Comparison of ENCODE assay signal across 8 mouse cellular contexts in the genomic region with DNA sequence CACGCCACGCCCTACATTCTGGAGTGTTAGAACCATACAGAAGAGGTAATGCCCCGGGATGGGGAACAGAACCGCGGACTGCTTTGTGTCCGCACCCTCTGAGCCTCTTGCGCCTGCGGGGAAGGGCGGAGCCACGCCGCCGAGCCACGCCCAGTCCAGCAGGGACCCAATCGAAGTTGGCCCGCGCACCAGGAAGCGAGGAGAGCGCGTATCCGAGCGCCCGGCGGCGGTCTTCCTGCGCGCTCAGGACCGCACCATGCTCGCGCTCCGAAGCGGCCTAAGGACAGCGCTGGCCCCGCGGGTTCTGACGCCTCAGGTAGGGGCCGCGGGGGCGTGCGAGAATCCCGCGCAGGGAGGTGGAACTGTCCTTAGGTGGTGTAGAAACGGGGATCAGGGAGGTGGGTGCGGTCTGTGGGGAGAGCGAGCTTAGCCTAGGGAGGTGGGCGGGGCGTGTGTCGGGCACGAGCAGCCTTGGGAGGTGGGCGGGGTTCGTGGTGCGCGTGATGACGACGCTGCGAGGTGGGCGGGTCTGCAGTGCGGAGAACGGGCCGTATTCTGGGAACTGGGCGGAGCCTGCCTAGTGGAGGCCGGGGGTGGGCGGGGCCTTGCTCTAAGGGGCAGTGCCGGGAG. TPM values are rescaled to one million over a fixed set of nuclear protein-coding genes. Genes with fewer than 3 reads are reported as not detected.
DNase-seq lines count a peak whose midpoint lies in the region; ATAC-seq lines count a peak whose summit lies in the region.

A gene (plus strand): TSS at position 149 of the 630 bp plus-strand sequence.

- peak within 1 kb of the TSS; percentile 63; the same call in 1 of the 2 replicates for H3K27ac ChIP-seq in forebrain, embryonic 14.5 days (ENCODE audit: low read depth, low read length)
- H3K27ac ChIP-seq in neural tube, embryonic 15.5 days (replicated peaks), result peak within 1 kb of the TSS; percentile 90

- peak within 1 kb of the TSS; percentile 64 for H3K4me3 ChIP-seq in forebrain, embryonic 14.5 days (ENCODE audit: low read depth, low read length)
- H3K4me3 ChIP-seq in neural tube, embryonic 15.5 days (replicated peaks), result peak within 1 kb of the TSS; percentile 86

- peak; percentile 96 for ATAC-seq in forebrain, embryonic 14.5 days
- peak; percentile 96 for ATAC-seq in neural tube, embryonic 15.5 days (ENCODE audit: low FRiP score)

- peaks cover 16% of the 10 kb centered on the region for H3K36me3 ChIP-seq in forebrain, embryonic 14.5 days (ENCODE audit: control insufficient read depth, insufficient read depth, low read length)
- H3K36me3 ChIP-seq in neural tube, embryonic 15.5 days, result peaks cover 17% of the 10 kb centered on the region

- H3K4me1 ChIP-seq in forebrain, embryonic 14.5 days (ENCODE audit: control insufficient read depth, insufficient read depth, low read length), result no peaks in the 10 kb centered on the region
- peaks cover 12% of the 10 kb centered on the region for H3K4me1 ChIP-seq in neural tube, embryonic 15.5 days

- intact Hi-C loops in heart, postnatal 14 days (cut with DNase I), result no loop called here

- no peaks in the 10 kb centered on the region for H3K27me3 ChIP-seq in forebrain, embryonic 14.5 days (replicated peaks; ENCODE audit: control insufficient read depth, insufficient read depth, low read length)
- no peaks in the 10 kb centered on the region for H3K27me3 ChIP-seq in neural tube, embryonic 15.5 days (replicated peaks)

- under 1% methylated on average over 63 of the region's 63 CpGs for WGBS in forebrain, embryonic 14.5 days
- under 1% methylated on average over 63 of the region's 63 CpGs for WGBS in neural tube, embryonic 15.5 days

- H3K9ac ChIP-seq in forebrain, embryonic 14.5 days (ENCODE audit: low read length), result peak within 1 kb of the TSS; percentile 77
- peak within 1 kb of the TSS; percentile 84 for H3K9ac ChIP-seq in neural tube, embryonic 15.5 days (replicated peaks)

- no peaks in the 10 kb centered on the region for H3K9me3 ChIP-seq in forebrain, embryonic 14.5 days (replicated peaks; ENCODE audit: control insufficient read depth, low read length)
- H3K9me3 ChIP-seq in neural tube, embryonic 15.5 days (replicated peaks), result no peaks in the 10 kb centered on the region

- peak within 1 kb of the TSS; percentile 53 for H3K4me2 ChIP-seq in forebrain, embryonic 14.5 days (ENCODE audit: low read length)
- H3K4me2 ChIP-seq in neural tube, embryonic 15.5 days, result peak within 1 kb of the TSS; percentile 55

- DNase-seq in ES-CJ7 (ENCODE audit: low read depth, low spot score), result peak; percentile 98
- peak; percentile 95 for DNase-seq in cerebellum, adult 11 months
- DNase-seq in forebrain, embryonic 14.5 days (ENCODE audit: low spot score), result peak; percentile 97
- peak; percentile 94 to 97 for DNase-seq in heart, postnatal 14 days
- DNase-seq in layer of hippocampus, adult 11-12 months (ENCODE audit: low spot score), result peak; percentile 98
- DNase-seq in lung, adult 18-20 months, result peak; percentile 96 to 97
- peak; percentile 97 for DNase-seq in testis, postnatal 14 days (ENCODE audit: low spot score)

RNA-seq across cellular contexts. Expression of the gene that starts here (rescaled TPM):
- polyA plus RNA-seq in forebrain, embryonic 14.5 days (2014; fragmentation: Nextera tagmentation; extraction: Ambion mirVana), result 173 and 182 TPM in 2 replicates
- 1 to 10 TPM; 7.2 to 8.2 TPM for total RNA-seq in heart, postnatal 14 days (2021)
- polyA plus RNA-seq in neural tube, embryonic 15.5 days (2015; fragmentation: Nextera tagmentation; extraction: Ambion mirVana), result 156 and 189 TPM in 2 replicates

Comparison
In these comparisons a context has a peak if more than half of its experiments do, and no peak if none do; other contexts are left out.
1. Peak in every context shown above with its lines: DNase-seq, ATAC-seq, H3K4me3 ChIP-seq and H3K27ac ChIP-seq.